Mouse (Mus musculus) heart, embryonic 12.5 days (tissue): ENCODE measurements around the gene Sh2d4b. TPM values are rescaled to one million over a fixed set of nuclear protein-coding genes. Genes with fewer than 3 reads are reported as not detected.

ENCODE experiments used
- ATAC-seq: fragments of 200-750 bp; cut with Nextera tagmentation; 2 replicates; pipeline ENCODE4 v1.8.0; 2017; ENCODE audit warnings: moderate TSS enrichment, moderate library complexity; ENCODE audit not compliant: insufficient number of reproducible peaks, low FRiP score
- H3K27ac ChIP-seq: fragments of 300-500 bp; sonication (generic); 2 replicates; pipeline ENCODE4 v1.5.1; 2016; ENCODE audit warnings: mild to moderate bottlenecking, moderate library complexity; ENCODE audit not compliant: poor library complexity, severe bottlenecking
- H3K27me3 ChIP-seq: fragments of 300-500 bp; sonication (generic); replicated peaks from 2 replicates; pipeline ENCODE4 v1.6.1; 2016; ENCODE audit warnings: mild to moderate bottlenecking, moderate library complexity
- H3K36me3 ChIP-seq: fragments of 300-500 bp; sonication (generic); 2 replicates; pipeline ENCODE4 v1.6.1; 2016; ENCODE audit warnings: mild to moderate bottlenecking, moderate library complexity
- H3K4me1 ChIP-seq: fragments of 300-500 bp; sonication (generic); replicated peaks from 2 replicates; pipeline ENCODE4 v1.6.1; 2016; ENCODE audit warnings: mild to moderate bottlenecking
- H3K4me2 ChIP-seq: fragments of 300-500 bp; sonication (generic); 2 replicates; pipeline ENCODE4 v1.6.1; 2016; ENCODE audit warnings: mild to moderate bottlenecking, moderate library complexity
- H3K4me3 ChIP-seq: fragments of 300-500 bp; sonication (generic); 2 replicates; pipeline ENCODE4 v1.5.1; 2016; ENCODE audit warnings: mild to moderate bottlenecking
- H3K9ac ChIP-seq: fragments of 300-500 bp; sonication (generic); 2 replicates; pipeline ENCODE4 v1.6.1; 2016; ENCODE audit warnings: mild to moderate bottlenecking, moderate library complexity
- H3K9me3 ChIP-seq: fragments of 300-500 bp; sonication (generic); replicated peaks from 2 replicates; pipeline ENCODE4 v1.6.1; 2016; ENCODE audit warnings: mild to moderate bottlenecking, moderate library complexity
- WGBS: fragments of 180-500 bp; shearing (Covaris S2); methylation state at CpG from one replicate; pipeline ENCODE4 v1.1.7; 2016; 5-methylcytosine and 5-hydroxymethylcytosine counted together
- polyA plus RNA-seq: library from polyadenylated mRNA; unstranded; fragments of >200 nt; fragmentation: Nextera tagmentation; extraction: Ambion mirVana; gene quantifications from 2 replicates; pipeline ENCODE4 v1.2.1, GENCODE M21; 2016

Sh2d4b gene
- polyA plus RNA-seq, 1 experiment from 2014 or later, result 0.50 TPM

DNA sequence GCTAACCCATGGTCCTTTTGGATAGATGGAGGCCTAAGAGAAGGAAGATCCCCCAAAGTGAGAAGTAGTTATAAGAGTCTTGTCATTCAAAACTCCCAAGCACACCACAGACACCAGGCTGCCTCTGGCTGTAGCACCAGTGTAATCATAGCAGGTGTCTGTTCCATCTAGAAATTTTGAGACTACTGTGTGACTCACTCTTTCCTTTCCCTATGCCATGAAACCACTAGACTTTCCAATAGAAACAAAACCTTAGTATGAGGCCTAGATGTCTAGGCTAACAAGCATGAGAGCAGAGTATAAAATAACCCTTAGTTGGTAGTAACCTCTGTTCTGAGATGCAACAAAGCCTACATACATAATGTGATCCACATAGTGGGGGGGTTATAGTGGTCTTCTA is 55.7 kb downstream of the Sh2d4b start:
- H3K4me2 ChIP-seq, result no peak overlapping the region
- no peaks in the 10 kb centered on the region for H3K27me3 ChIP-seq
- no peaks in the 10 kb centered on the region for H3K36me3 ChIP-seq
- H3K27ac ChIP-seq, result no peak overlapping the region
- no peaks in the 10 kb centered on the region for H3K9me3 ChIP-seq
- no peak overlapping the region for H3K9ac ChIP-seq
- no peaks in the 10 kb centered on the region for H3K4me1 ChIP-seq
- ATAC-seq, result no peak
- no peak overlapping the region for H3K4me3 ChIP-seq

DNA sequence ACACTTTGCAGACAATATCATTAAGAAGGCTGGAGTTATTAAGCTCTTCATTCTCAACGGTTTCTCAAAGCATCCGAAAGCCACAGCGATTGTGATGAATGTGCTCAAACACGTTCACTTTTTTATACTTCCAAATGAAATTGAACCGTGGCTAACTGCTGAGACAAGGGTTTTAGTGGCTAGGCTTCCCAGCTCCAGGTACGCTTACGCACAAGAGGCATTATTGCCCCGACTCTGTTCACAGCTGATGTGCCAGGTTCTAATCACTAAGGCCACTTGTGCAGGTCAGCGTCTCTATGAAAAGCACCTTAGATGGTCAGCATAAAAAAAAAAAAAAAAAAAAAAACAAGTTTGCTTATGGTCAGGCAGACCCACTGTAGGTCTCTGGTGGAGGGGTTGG is 62.6 kb downstream of the Sh2d4b start:
- no peak for ATAC-seq
- Histone ChIP-seq H3K36me3 (no peaks in the 10 kb centered on the region), H3K27me3 (no peaks in the 10 kb centered on the region), H3K9me3 (no peaks in the 10 kb centered on the region), H3K4me1 (no peaks in the 10 kb centered on the region), H3K4me2 (no peak overlapping the region), H3K9ac (no peak overlapping the region), H3K27ac (no peak overlapping the region), H3K4me3 (no peak overlapping the region)
- 87% methylated on average over 9 of the region's 9 CpGs for WGBS

DNA sequence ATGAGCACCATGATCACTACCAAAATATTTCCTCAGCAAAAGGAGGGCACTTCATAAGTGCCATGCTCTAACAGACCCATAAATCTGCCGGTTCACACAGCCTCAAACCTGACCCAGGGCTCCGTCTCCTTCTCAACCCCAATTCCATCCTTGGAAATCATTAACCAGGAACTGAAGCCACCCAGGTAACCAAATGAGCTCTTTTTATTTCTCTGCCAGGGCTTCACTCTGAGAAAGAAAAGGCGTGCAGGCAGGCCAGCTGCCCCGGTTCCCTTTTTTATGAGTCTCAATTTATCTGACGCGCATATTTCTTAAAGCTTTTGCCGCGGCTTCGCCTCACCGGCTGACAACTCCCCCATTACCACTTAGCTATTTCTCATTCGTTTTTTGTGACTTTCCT is 63.0 kb downstream of the Sh2d4b start:
- no peak overlapping the region for H3K4me3 ChIP-seq
- 83% methylated on average over 11 of the region's 11 CpGs for WGBS
- H3K36me3 ChIP-seq, result no peaks in the 10 kb centered on the region

DNA sequence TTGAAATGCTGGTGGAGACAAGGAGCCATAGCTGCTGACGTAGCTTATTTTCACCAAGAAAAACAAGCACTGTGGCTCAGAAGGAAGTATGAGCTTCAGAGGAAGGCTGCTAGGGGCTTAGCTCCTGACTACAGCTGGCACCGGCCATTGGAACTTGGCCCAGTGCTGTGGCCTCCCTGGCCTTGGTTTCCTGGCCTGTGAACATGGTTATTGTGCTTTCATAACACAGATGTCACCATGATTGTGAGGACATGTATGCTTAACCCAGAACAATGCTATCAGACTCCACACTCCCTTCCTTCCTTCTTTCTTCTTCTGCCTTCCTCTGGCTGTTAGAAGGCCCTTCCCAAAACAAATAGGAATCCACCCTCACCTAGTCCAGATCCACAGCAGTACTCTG is 75.0 kb downstream of the Sh2d4b start:
- no peak overlapping the region for H3K9ac ChIP-seq
- no peak overlapping the region for H3K4me2 ChIP-seq
- H3K4me1 ChIP-seq, result no peaks in the 10 kb centered on the region
- H3K36me3 ChIP-seq, result no peaks in the 10 kb centered on the region
- no peak overlapping the region for H3K27ac ChIP-seq
- 54% methylated on average over 2 of the region's 2 CpGs for WGBS
- peak; percentile 86 for ATAC-seq
- no peak overlapping the region for H3K4me3 ChIP-seq
- H3K27me3 ChIP-seq, result no peaks in the 10 kb centered on the region
- H3K9me3 ChIP-seq, result no peaks in the 10 kb centered on the region

More for the DNA sequence above, 63.0 kb downstream of the Sh2d4b start:
- Histone ChIP-seq H3K4me1 (no peaks in the 10 kb centered on the region), H3K9me3 (no peaks in the 10 kb centered on the region), H3K27me3 (no peaks in the 10 kb centered on the region), H3K27ac (no peak overlapping the region), H3K9ac (no peak overlapping the region), H3K4me2 (no peak overlapping the region)
- ATAC-seq, result no peak

DNA sequence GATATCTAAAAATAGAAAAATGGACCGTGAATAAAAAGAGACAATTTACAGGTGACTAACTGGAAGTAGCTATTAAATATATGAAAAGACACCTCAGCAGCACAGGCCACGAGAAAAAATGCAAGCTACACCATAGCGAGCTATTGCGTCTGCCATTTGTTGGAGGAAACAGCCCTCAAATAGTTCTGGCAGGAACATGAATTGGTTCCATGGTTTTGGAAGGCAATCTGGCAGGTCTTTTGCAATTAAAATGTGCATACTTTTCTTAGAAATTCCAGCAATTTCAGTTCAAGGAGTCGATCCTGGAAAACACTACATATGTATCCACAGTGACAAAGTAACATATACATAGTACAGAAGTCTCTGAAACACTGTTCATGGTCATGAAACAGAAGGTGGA is 76.4 kb downstream of the Sh2d4b start:
- no peak overlapping the region for H3K4me3 ChIP-seq
- no peaks in the 10 kb centered on the region for H3K27me3 ChIP-seq
- H3K9me3 ChIP-seq, result no peaks in the 10 kb centered on the region
- no peak overlapping the region for H3K27ac ChIP-seq
- H3K4me1 ChIP-seq, result no peaks in the 10 kb centered on the region
- no peak overlapping the region for H3K9ac ChIP-seq
- ATAC-seq, result no peak
- H3K36me3 ChIP-seq, result no peaks in the 10 kb centered on the region
- no peak overlapping the region for H3K4me2 ChIP-seq
- WGBS, result 83% methylated on average over 5 of the region's 5 CpGs

DNA sequence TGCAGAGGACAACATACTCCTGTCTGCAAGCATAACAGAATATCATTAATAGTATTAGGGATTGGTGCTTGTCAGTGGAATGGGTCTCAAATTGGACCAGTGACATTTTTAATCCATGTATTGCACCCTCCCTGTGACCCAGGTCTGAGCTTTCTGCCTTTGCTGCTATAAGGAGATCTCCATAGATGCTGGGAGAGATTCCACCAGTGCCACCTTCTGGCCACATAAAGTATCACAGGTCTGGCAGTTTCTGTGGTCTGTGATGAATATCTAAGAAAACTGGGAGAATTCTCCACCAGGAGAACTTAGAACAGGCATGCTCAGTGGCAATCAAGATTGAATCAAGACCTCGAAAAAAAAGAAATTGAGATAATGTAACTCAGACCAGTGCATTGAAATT is 101.5 kb downstream of the Sh2d4b start:
- no peak overlapping the region for H3K27ac ChIP-seq
- no peaks in the 10 kb centered on the region for H3K9me3 ChIP-seq
- H3K9ac ChIP-seq, result no peak overlapping the region
- WGBS, result 33% methylated on average over 1 of the region's 1 CpGs
- H3K27me3 ChIP-seq, result no peaks in the 10 kb centered on the region
- no peaks in the 10 kb centered on the region for H3K36me3 ChIP-seq
- H3K4me1 ChIP-seq, result no peaks in the 10 kb centered on the region
- ATAC-seq, result no peak
- no peak overlapping the region for H3K4me3 ChIP-seq
- H3K4me2 ChIP-seq, result no peak overlapping the region

DNA sequence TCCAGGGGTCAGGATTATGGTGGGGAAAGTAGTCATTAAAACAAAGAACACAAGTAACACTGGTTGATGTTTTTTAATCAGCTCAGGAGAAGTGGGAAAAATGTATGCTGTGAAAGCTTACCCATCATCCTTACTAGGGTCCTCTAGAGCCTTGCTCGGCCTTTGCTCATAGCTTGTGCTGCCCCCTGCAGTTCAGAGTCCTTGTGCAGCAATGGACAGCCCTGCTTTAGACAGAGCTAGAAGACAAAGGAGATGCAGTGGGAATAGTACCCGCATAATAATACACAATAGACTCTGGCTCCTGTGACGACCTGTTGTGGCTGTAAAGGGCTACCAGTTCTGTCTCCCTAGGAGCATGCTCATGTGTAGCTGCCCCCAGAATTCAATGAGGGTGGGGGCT is 104.0 kb downstream of the Sh2d4b start:
- no peak for ATAC-seq

DNA sequence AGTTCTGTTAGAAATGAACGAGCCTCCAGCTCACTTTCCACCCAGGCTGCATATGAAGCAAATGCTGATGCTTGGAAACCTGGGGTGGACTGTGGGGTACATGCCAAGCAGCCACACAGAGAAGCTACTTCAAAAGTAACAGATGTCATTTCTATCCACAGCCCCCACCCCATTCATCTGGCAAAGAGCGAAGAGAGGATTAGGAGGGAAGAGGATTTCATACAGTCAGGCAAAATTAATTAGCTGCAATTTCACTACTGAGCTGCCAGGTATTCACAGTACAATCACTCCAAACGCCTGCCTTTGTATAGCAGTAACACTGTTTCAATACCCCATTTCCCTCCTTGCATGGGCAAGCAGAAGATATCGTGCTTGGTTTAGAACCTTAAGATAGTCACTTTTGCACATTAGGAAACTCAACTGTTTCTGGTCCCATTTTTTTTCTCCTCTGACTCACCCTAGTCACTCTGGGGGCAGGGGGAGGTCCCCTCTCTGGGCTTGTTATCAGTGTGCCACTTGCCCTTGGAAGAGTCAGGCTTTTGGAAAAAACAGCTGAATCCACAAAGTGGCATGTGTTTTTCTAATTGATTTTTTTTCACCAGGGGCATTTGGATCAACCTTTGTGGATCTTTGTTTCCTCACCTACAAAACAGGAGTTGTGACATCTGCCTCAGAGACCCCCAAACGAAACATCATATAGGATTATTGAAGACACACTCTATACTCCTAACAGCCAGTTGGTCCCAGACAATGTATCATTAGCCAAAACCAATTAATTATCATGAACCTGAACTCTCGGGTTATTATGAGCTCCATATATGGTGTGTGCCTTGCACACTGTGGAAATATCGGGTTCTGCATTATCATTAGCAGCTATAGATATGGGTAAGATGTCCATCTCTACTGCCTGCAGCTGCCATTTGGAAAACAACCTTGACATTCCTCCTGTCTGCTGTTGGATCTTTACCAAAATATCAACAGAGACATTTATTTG is 123.7 kb downstream of the Sh2d4b start:
- Histone ChIP-seq H3K27me3 (no peaks in the 10 kb centered on the region), H3K4me2 (no peak overlapping the region), H3K9ac (no peak overlapping the region), H3K4me3 (no peak overlapping the region), H3K36me3 (no peaks in the 10 kb centered on the region), H3K4me1 (no peaks in the 10 kb centered on the region), H3K9me3 (no peaks in the 10 kb centered on the region), H3K27ac (no peak overlapping the region)
- no peak for ATAC-seq
- 59% methylated on average over 7 of the region's 7 CpGs for WGBS

More for the DNA sequence above, 104.0 kb downstream of the Sh2d4b start:
- H3K4me3 ChIP-seq, result no peak overlapping the region
- H3K27ac ChIP-seq, result no peak overlapping the region
- H3K9me3 ChIP-seq, result no peaks in the 10 kb centered on the region
- no peak overlapping the region for H3K4me2 ChIP-seq
- H3K27me3 ChIP-seq, result no peaks in the 10 kb centered on the region
- no peaks in the 10 kb centered on the region for H3K4me1 ChIP-seq
- H3K9ac ChIP-seq, result no peak overlapping the region
- 33% methylated on average over 3 of the region's 3 CpGs for WGBS
- no peaks in the 10 kb centered on the region for H3K36me3 ChIP-seq

Other genes with a start within 250 kb of the Sh2d4b start
- 43.2 and 46.7 TPM in 2 replicates for gene Tspan14, start 73.5 kb upstream of the Sh2d4b start, polyA plus RNA-seq
- gene Fam213a, start 120.5 kb upstream of the Sh2d4b start, polyA plus RNA-seq, result 58.7 and 59.1 TPM in 2 replicates
- 0.29 TPM in 1 of 2 replicates, not detected in the other for gene Dydc2, start 175.9 kb upstream of the Sh2d4b start, polyA plus RNA-seq
- gene Dydc1, start 179.6 kb upstream of the Sh2d4b start, polyA plus RNA-seq, result not detected in 2 replicates
- 0.63 TPM in 2 replicates for gene Mat1a, start 211.8 kb upstream of the Sh2d4b start, polyA plus RNA-seq
- 0.20 and 0.23 TPM in 2 replicates for gene Sftpa1, start 238.5 kb upstream of the Sh2d4b start, polyA plus RNA-seq